Mouse (Mus musculus): ENCODE results near the gene Vmn1r231.

Vmn1r231 gene

GRCm38 (mm10) chr17:20904991-20905390 is at the start of gene Vmn1r231:
Gene Vmn1r231, minus strand, starts transcription at chr17:20905091.
- DNase-seq (ENCODE audit: low read depth, low spot score): no peak

- DNase-seq (ENCODE audit: low read depth, low spot score): no peak
Observed at GRCm38 (mm10) chr17:20946636-20947035, 41.7 kb upstream of the Vmn1r231 start.

GRCm38 (mm10) chr17:20946026-20946565 is 41.2 kb upstream of the Vmn1r231 start:
- DNase-seq (ENCODE audit: low read depth, low spot score): peak; percentile 19

GRCm38 (mm10) chr17:20944985-20945891 is 40.3 kb upstream of the Vmn1r231 start, which contains the start of gene Ppp2r1a:
Gene Ppp2r1a, plus strand, starts transcription at chr17:20945311.
- peak; percentile 100 for DNase-seq (ENCODE audit: low read depth, low spot score)

GRCm38 (mm10) chr17:20944226-20944625 is 39.3 kb upstream of the Vmn1r231 start:
- DNase-seq (ENCODE audit: low read depth, low spot score): no peak

GRCm38 (mm10) chr17:20919614-20920013 is 14.7 kb upstream of the Vmn1r231 start, which contains the start of gene Vmn1r232:
Gene Vmn1r232, minus strand, starts transcription at chr17:20919714.
- DNase-seq (ENCODE audit: low read depth, low spot score): no peak

- DNase-seq (ENCODE audit: low read depth, low spot score): no peak
Observed at GRCm38 (mm10) chr17:20840144-20840543, 64.7 kb downstream of the Vmn1r231 start, which contains the start of gene Vmn1r230. Gene Vmn1r230, plus strand, starts transcription at chr17:20840444.

All from R1 (cell line).